Mouse (Mus musculus): ENCODE measurements around the gene Pomgnt2.
"Not testable (repeated sequence)": the region's sequence is repeated elsewhere in the genome, so short reads cannot be mapped to it uniquely, and the experiment has no call there.

The Pomgnt2 gene

DNA sequence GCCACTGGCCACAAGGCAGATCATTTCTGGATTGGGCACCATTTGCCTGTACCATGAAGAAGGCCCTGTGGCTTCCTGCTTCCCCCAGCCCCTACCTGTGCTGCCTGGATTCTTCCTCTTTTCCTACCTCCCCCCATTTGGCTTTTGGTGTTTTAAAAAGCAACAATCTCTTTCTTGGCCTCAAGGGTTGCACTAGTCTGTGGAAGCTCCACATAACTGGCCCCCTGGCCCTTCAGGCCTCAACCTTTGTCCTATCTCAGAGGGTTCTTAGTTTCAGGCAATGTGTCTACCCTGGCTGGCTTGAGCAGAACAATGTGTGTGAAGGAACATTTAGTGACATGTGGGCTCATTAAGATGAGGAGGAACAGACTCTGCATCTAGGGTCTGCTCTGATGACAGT is at the start of gene Pomgnt2:
Gene Pomgnt2 (minus strand): TSS at position 101 of the 400 bp plus-strand sequence.
- DNase-seq (ENCODE audit: low spot score in 2 of 2), result no peak

DNA sequence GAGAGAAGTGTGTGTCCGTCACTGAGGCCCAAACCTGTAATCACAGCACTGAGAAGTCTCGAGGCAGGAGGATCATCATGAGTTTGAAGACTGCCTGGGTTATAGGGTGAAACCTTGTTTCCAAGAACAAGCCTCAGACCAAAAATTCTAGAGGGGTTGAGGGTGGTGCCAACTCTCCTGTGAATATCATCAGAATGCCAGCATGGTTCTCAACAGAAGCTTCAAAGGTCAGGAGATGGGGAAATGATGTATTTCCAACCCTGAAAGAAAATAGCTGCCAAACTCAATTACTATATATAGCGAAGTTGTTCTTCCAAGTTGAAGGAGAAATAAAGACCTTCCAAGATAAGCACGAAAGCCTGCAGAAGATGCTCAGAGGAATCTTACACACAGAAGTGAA is 42.9 kb upstream of the Pomgnt2 start:
- no peak for DNase-seq (ENCODE audit: low spot score in 2 of 2)

DNA sequence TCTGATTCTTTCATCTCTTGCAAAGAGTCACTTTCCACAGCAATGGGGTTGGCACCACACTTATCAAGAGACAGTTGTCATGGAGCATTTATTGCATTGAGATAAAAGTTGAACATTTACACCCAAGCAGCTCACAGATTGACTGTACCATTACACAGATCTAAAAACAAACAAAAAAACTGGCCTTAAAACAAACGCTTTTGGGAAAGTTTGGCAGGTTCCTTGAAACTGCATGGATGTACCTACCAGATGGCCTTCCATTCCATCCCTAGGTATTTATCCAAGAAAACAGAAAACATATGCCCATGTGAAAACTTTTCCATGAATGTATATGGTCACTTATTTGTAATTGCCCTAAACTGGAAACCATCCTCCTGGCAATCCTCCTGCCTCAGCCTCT is 41.7 kb upstream of the Pomgnt2 start:
- DNase-seq (ENCODE audit: low spot score in 2 of 2), result no peak

DNA sequence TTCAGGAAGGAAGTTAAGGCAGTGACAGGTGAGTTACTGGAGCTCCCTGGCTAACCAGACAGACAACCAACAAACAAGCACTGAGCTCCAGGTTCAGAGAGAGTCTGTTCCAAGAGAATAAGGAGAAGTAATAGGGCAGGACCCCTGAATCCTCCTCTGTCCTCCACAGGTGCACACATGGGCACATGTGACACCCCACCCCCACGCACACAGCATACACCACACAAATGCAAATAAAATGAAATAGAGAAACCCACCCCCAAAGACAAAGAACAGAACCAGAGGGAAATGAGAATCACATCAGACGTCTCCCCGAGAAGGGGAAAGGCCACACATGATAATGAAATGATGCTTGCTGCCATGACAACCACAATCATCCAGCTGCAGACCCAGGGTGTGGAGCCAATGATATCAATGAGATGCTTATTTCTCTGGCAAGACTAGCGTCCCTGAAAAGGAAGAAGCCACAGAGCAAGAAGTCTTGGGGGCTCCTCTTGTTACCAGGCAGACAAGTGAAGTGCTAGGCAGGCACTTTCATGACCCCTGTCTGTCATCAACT is 39.7 kb upstream of the Pomgnt2 start:
- DNase-seq (ENCODE audit: low spot score in 2 of 2), result no peak

DNA sequence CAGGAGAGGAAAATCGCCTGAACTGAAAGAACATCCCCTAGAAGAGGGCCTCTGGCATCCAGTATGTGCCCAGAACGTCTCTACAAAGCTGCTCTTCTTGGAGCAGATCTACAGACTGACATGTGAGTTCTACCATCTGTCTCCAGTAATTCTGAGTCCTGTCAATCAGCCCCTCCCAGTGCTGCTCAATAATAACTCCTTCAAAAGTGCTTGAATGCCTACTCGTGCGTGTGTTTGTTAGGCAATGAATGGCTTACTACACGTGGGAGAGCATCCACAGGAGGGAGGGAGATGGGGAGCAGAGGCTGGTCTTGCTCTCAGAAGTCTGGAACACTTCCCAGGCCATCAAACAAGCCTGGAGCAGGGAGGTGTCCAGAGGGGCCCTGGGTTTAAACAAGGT is 38.9 kb upstream of the Pomgnt2 start:
- no peak for DNase-seq (ENCODE audit: low spot score in 2 of 2)

DNA sequence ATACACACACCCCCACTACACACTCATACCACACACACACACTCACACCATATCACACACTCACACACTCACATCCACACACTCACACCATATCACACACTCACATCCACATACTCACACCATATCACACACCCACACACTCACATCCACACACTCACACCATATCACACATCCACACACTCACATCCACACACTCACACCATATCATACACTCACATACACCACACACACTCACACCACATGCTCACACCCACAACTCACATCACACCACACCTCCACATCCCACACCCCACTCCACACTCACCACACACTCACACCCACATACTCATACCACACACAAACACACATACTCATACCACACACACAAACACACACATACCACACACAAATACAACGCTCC is 38.0 kb upstream of the Pomgnt2 start:
- no peak for DNase-seq (ENCODE audit: low spot score in 2 of 2)

DNA sequence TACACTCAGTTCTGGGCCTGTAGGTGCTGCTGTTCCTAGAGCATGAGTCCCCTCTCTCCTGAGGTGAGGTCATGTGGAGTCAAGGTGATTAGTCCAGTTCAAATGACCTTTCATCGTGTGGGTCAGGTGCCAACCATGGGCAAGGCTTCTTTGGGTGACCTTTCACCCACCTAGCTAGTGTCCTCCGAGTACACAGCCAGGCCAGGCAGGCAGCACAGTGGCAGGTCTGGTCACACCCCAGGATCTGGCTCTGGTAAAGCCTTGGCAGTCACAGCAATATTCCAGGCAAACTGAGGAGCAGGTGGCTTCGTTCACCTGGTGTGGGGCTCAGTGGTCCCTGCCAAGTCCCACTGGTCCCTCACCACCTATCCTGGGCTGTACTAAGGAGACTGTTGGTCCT is 35.2 kb upstream of the Pomgnt2 start:
- DNase-seq (ENCODE audit: low spot score in 2 of 2), result no peak

DNA sequence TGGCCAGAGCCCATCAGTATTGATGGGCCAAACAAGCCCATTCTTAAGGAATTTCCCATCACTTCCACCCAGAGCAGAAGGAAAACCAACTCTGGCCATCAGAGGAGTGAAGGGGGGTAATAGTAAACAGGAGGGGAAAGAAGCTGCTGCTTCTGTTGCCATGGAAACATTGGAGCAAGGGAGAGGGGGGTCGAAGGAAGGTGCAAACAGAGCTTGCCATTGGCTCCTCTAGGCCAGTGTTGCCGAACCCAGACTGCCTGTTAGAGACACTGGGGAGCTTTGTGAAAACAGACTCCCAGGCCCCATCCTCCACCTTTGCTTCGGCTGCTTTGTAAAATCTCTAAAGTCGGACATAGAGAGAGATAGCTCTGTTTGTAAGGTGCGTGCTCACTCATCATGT is 33.8 kb upstream of the Pomgnt2 start:
- no peak for DNase-seq (ENCODE audit: low spot score in 2 of 2)

DNA sequence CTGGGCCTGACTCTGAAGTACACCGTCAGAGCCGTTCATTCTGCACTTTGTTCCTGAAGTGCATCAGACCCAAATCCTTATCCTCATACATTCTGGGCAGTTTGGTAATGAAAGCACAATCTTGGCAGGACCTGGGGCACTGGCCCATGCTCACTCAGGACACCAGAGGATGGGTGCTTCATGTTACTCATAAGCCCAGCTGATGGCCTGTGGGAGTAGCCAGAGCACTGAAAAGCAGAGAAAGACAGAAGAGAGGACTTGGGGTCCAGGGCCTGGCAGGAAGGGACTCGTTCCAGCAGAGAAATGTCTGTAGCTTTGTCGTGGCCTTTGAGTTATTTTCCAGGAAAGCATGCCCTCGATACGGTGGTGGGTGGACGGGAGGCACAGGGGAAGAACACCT is 32.9 kb upstream of the Pomgnt2 start:
- DNase-seq (ENCODE audit: low spot score in 2 of 2), result no peak

DNA sequence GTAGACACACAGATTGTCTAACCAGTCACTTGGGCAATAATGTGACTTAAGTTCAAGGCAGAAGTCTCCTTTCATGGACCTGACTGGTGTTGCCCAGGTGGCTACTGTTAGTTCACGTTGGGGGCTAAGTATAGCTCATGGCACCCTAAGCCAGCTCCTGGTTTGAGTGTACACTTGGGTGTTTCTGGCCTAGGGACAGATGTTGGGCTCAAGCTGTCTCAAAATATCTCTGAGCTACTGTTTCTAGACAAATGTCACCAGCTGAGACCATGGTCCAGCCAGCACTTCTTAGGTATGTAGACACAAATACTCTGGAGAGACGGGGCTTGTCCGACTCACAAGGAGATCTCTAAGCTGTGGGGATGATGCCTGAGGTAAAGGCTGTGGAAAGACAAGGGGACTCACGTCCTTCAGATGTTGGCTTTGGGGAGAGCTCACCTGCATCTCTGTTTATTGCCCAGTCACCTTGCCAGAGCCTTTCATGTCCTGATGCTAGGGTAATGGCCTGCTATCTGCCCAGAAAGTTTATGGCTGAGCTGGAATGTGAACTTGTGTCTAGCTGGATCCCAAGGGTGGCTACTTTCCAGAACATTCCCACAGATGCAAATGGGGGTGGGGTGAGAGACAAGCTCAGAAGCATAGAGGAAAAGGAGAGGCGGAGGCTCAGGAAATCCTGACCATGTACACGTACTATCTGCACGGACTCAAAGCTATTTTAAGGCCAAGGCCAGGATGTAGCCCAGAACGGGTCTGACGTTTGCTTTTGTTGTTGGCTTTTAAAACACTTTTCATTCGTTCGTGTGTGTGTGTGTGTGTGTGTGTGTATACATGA is 31.2 kb upstream of the Pomgnt2 start:
- DNase-seq (ENCODE audit: low spot score in 2 of 2), result no peak

DNA sequence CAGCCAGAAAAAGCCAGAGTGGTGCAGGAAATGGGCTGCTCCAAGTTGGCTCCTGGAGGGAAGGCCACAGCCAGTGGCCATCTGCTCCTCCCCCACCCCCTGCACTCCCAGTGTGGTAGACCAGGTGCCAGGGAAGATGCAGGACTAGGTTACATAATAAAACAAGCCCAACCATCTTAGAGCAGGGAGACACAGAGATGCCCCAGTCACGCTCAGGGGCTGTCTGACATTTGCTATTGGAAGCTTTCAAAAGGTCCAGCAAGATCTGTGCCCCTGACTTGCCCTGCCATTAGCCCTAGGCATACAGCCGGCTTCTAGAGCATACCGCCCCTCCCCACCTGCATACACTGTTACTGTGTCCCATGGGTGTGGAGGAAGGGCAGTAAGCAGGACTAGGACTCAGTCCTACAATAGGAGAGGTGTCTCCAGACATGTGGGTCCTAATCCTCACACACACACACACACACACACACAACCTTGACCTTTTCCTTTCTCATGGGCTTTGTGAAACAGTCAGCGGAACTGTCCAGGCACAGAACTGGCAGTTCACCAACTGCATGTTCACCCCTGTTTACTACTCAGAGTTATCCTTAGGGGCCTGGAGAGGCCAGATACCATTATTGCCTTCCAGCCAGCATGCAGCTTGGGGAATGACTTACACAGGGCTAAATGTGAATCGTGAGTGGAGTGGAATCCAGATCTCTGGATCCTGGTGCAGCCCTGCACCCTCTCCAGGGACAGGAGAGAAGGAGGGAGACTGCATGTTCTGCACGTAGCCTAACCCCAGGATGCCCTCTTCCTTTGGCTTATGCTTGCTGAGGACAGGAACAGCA is 30.4 kb upstream of the Pomgnt2 start:
- DNase-seq (ENCODE audit: low spot score in 2 of 2), result no peak

DNA sequence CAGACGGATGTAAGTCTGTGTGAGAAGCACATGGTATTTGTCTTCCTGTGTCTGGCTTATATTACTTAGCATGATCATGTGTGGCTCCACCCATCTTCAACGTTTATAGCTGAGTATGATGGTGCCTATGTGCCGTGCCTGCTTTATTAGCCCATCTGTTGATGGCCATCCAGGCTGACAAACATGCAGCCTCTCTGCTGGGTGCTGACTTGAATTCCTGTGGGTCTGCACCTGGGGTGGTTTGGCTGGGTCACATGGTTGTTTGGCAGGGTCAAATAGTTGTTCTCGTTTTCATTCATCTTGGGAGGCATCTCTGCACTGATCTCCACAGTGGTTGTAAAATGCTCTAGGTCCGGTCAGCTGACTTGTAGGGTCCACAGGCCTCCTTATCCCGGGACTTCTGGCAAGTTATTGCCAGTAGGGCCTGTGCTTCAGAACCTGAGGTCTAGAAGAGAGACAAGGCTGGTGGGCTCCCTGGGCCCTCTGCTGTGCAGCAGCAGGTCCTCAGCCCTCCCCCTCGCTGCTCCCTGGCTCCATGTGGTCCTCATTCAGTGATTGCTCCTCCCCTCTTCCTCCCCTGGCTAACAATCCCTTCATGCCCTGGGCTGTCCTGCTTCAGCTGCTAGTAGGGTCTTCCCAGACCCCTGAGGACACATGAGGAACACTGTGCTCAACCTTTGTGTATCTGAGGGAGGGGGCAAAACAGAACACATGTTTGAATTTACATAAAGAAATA is 29.1 kb upstream of the Pomgnt2 start:
- DNase-seq (ENCODE audit: low spot score in 2 of 2), result no peak

DNA sequence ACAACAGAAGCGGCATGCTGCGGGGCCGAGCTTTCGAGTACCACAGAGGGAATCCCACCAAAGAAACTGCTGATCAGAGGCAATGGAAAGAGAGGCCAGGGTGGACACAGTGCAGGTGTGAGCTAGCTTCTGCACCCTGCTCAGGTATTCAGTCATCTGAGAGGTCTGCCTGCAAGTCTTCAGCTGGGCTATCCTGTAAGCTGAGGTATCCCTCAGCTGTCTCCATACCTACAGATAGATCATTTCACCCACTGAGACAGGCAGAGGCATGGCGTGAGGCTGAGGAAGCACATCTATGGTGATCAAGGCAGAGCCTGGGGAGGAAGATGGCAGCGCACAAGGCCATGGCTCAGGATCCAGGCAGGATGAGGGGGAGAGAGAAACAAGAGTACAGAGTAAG is 27.5 kb upstream of the Pomgnt2 start:
- DNase-seq (ENCODE audit: low spot score in 2 of 2), result no peak

DNA sequence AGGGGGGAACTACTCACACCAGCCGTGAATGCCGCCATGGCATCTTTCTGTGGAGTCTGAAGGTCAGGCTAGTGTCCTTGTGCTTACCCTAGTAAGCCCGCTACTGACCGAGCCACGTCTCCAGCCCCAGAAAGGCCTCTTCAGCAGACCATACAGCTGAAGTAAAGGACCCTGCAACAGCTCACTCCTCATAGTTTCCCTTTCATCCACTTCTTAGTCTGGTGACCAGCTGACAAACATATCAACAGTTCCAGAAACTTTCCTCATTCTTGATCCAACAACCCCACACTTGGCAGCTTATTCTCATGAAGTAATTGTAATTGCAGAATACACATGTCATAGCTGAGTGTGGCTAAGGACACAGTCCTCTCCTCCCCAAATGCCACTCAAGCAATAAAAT is 27.0 kb upstream of the Pomgnt2 start:
- DNase-seq (ENCODE audit: low spot score in 2 of 2), result no peak

DNA sequence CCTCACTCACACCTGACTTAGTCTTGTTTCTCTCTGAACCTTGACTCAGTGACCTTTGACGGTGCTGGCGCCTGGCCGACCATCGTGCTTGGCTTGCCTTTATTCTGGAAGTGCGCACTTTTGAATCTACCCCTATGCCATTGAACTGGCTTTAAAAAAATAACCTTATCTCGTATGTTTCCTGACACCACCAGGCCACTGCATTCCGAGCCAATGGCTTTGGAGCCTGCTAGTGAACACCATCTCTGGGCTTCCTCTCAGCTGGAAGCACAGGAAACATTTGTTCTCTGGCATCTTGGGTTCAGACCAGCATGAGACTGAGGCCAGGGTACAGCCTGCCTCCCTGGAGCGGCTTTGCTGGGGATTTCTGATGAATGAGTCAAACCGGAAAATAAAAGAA is 25.9 kb upstream of the Pomgnt2 start:
- no peak for DNase-seq (ENCODE audit: low spot score in 2 of 2)

DNA sequence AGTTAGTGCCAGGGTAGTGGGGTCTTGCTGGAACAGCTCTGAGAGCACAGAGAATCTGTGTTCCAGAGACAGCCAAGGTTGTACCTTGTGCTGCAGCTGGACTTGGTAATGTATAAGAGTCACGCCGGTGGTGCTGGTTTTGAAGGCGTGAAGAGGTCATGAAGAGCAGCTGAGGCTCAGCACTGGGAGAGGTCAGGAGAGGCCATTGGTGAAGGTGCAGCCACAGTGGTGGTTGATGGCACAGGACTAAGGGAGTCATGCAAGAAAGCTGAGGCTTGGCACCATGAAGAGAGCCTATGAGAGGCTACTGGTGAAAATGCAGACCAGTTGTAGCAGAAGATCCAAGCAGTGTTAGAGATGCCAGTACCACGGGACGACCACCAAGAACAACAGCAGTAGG is 24.7 kb upstream of the Pomgnt2 start:
- no peak for DNase-seq (ENCODE audit: low spot score in 2 of 2)

DNA sequence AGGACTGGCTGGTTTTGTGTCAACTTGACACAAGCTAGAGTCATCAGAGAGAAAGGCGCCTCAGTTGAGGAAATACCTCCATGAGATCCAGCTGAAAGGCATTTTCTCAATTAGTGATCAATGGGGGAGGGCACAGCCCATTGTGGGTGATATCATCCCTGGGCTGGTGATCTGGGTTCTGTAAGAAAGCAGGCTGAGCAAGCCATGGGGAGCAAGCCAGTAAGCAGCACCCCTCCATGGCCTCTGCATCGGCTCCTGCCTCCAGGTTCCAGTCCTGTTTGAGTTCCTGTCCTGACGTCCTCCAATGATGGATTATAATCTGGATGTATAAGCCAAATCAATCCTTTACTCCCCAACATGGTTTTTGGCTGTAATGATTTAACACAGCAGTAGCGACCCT is 24.3 kb upstream of the Pomgnt2 start:
- not testable (repeated sequence) for DNase-seq (ENCODE audit: low spot score in 2 of 2)

DNA sequence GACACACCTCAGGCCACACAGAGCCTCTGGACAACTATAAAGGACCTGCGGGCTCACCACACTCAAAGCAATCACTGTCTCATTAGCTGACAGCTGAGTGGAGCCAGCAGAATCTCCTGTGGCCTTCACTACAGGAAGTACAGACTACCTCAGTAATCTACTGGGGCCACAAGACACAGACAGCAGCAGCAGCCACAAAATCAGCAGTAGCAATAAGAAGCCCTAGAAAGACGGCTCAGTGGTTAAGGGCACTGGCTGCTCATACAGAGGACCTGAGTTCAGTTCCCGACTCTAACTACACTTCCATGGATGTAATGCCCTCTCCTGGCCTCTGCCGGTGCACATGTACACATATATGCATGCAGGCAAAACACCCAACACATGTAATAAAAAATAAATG is 23.4 kb upstream of the Pomgnt2 start:
- DNase-seq (ENCODE audit: low spot score in 2 of 2), result no peak

DNA sequence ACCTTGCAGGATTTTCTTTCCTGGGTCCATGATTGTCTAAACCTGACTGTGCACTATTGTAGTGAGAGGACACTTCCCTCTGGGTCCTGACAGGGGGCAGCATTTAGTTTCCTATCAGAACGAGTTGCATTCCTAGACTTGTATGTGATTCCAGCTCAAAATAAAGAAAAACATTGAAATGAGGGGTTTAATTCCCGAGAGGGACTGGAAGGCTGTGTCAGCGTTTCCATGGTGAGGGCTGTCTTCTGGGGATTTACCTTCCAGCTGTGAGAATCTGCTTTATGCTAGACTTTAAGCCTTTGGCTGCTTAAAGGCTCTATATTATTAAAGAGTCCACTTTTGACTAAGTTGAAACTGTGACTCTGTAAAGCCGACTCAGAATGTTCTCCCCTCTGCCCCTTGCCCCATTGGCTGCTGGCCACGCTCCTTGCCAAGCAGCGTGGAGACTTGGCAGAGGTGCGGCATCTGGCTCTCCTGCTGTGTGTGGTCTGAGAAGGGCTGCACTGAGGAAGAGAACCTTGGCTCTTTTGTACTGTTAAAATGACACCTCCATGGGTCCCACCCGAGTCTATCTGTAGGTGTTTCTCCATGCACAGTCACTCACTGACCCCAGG is 22.0 kb upstream of the Pomgnt2 start:
- peak in 1 of 2 experiments; percentile 28 for DNase-seq (ENCODE audit: low spot score in 2 of 2)

DNA sequence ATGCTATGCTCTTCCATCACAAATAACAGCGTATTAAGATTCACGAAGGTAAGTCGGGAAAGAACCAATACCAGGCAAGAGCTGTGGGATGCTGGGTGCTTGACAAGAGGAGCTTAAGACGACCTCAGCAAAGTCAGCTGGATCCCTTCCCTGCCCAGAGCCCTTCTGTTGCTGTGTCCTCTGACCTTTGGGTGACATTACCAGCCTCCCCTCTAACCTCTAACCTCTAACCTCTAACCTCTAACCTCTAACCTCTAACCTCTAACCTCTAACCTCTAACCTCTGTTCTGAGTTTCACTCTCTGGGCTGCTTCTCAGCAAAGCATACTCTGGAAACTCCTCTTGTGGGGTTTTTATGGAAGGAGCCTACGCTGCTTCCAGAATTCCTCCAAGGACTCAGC is 21.2 kb upstream of the Pomgnt2 start:
- no peak for DNase-seq (ENCODE audit: low spot score in 2 of 2)

DNA sequence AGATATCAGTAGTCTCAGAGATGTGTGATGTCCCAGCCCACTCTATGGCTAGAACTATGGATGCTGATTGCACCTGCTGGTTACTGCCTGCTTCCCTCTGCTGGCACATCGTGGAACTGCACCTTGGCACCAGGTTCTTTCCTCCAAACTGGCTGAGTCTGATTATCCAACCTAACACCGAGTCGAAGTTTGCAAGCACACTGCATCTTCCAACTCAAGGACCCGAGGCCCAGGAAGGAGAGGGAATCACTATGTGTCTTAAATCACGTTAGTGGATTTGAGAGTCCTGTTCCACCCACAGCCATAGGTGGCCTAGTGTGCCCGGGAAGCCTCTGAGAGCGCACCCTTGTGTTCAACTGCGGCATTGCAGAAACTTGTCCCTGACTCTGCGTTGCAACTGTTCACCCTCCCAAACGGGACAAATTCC is 17.3 kb upstream of the Pomgnt2 start:
- DNase-seq (ENCODE audit: low spot score in 2 of 2), result peak; percentile 64 to 89

DNA sequence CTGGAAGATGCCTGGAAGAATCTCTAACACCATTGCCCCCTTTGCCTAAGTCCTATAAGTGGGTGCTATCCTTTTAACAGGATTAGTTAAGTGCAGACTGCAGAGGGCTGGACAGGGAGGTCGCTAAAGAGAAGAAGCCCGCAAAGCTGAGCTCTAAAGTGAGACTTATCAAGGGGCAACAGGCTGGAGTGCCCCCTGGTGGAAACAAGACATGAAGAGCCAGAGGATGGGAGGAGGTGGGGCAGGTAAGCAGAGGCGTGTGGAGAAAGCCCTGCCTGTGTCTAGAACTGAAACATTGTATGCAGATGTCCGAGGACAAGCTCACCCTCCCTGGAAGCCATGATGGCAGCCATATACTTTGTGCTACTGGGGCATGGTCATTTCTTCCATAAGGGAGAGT is 16.7 kb upstream of the Pomgnt2 start:
- no peak for DNase-seq (ENCODE audit: low spot score in 2 of 2)
